Mouse (Mus musculus) heart, adult 2 months (tissue): ENCODE results near the gene 4930590J08Rik.

Experiments
- CTCF ChIP-seq: fragments of 200-600 bp; IDR thresholded peaks from 2 replicates; pipeline ENCODE4 v1.8.1; 2022; ENCODE audit warnings: antibody characterized with exemption, mild to moderate bottlenecking, moderate library complexity
- POLR2A ChIP-seq: fragments of 200-500 bp; IDR thresholded peaks from 2 replicates; pipeline ENCODE4 v1.6.1; 2011; ENCODE audit warnings: mild to moderate bottlenecking, low read depth, low read length, control low read depth; ENCODE audit not compliant: insufficient read depth

- no peak for TF ChIP-seq POLR2A
- no peak for TF ChIP-seq CTCF
These were observed 11.4 kb downstream of the 4930590J08Rik start for GRCm38 (mm10) chr6:91914011-91914410.
